11 mouse cellular contexts compared by ENCODE assay signal in the genomic region with DNA sequence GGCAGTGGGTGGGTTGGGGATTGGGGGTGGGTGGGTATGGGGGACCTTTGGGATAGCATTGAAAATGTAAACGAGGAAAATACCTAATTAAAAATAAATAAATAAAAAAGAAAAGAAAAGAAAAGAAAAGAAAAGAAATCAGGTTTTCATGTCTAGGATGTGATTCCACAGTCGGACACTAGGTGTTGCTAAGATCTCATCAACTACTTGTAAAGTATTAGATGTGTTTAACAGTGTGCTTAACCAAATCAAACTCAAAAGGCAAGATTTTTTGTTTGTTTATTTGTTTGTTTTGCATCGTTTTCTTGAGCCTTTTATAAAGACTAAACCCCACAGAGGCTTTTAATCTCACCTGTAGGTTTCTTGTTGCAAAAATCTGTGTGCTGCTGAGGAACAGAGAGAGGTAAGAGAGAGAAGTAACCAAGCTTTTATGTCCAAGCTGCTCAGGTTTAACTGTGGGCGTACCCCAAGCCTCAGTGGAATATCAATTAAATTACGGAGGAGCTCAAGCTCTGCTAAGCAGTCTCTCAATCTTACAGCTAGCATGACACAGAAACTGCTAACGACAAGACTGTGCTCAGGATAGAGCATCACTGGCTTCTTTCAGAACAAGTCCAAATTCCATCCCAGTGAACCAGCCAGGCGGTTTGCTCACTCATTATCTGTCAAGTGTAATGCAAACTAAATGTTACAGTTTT. TPM values are rescaled to one million over a fixed set of nuclear protein-coding genes. Genes with fewer than 3 reads are reported as not detected.
DNase-seq lines count a peak whose midpoint lies in the region; ATAC-seq and TF ChIP-seq lines count a peak whose summit lies in the region.
"Had no signal": no experiment of that assay in that cellular context is flagged by ENCODE, and none has a peak within 500 bp of the region (broad histone marks: within the 10 kb centered on the region; RNA-seq: fewer than 3 reads in every experiment).

No protein-coding gene starts in this region.

- H3K9me3 ChIP-seq in midbrain, embryonic 15.5 days = no peaks in the 10 kb centered on the region
- H3K9me3 ChIP-seq in limb, embryonic 10.5 days (replicated peaks) = no peaks in the 10 kb centered on the region

- no peaks in the 10 kb centered on the region for H3K36me3 ChIP-seq in midbrain, embryonic 15.5 days (replicated peaks)
- no peaks in the 10 kb centered on the region for H3K36me3 ChIP-seq in limb, embryonic 10.5 days

- WGBS in midbrain, embryonic 15.5 days = 35% methylated on average over 7 of the region's 7 CpGs
- WGBS in limb, embryonic 10.5 days = 44% methylated on average over 7 of the region's 7 CpGs

- no peak overlapping the region for H3K27ac ChIP-seq in left cerebral cortex, adult 2 months
- no peak overlapping the region for H3K27ac ChIP-seq in midbrain, embryonic 15.5 days
- H3K27ac ChIP-seq in limb, embryonic 10.5 days = no peak overlapping the region

- no peak overlapping the region for H3K4me3 ChIP-seq in left cerebral cortex, adult 2 months
- no peak overlapping the region for H3K4me3 ChIP-seq in midbrain, embryonic 15.5 days
- no peak overlapping the region for H3K4me3 ChIP-seq in limb, embryonic 10.5 days

- peak; percentile 23 to 35 for DNase-seq in cerebellum, postnatal 10 days
- no peak for DNase-seq in cerebellum, adult 11-12 months
- DNase-seq in left cerebral cortex, adult 2 months (ENCODE audit: extremely low spot score in 1 of 2, low spot score in 2 of 2) = peak; percentile 12 to 14
- DNase-seq in left cerebral cortex, adult 11 months (ENCODE audit: low spot score) = no peak
- DNase-seq in brain, adult 2 months (ENCODE audit: low read depth, low spot score) = peak; percentile 37
- no peak for DNase-seq in limb, embryonic 10.5 days (ENCODE audit: low spot score)
- no peak for DNase-seq in cerebellum, postnatal 4 days (ENCODE audit: low spot score in 2 of 2)
- DNase-seq: lung, postnatal 4 days; thymus, postnatal 25 days had no signal

- intact Hi-C loops in left cerebral cortex, adult 2 months (cut with DNase I) = loop anchor here (2.0 to 10.0 kb wide), 3 partner anchors 655 to 1937 kb away; no protein-coding TSS in a partner anchor

- no peak overlapping the region for H3K4me2 ChIP-seq in midbrain, embryonic 15.5 days

- TF ChIP-seq CTCF in left cerebral cortex, adult 2 months (IDR thresholded peaks at IDR 0.05) = peak; percentile 72

- H3K9ac ChIP-seq in midbrain, embryonic 15.5 days = no peak overlapping the region

- H3K4me1 ChIP-seq in midbrain, embryonic 15.5 days = no peaks in the 10 kb centered on the region
- no peaks in the 10 kb centered on the region for H3K4me1 ChIP-seq in limb, embryonic 10.5 days

- no peaks in the 10 kb centered on the region for H3K27me3 ChIP-seq in midbrain, embryonic 15.5 days (replicated peaks)
- H3K27me3 ChIP-seq in limb, embryonic 10.5 days (ENCODE audit: low read depth, poor library complexity, severe bottlenecking) = no peaks in the 10 kb centered on the region

- peak; percentile 72 for ATAC-seq in midbrain, embryonic 15.5 days (replicated peaks)

RNA-seq across cellular contexts. Expression of a gene that starts 35.3 kb away (rescaled TPM):
- 1 to 10 TPM; 2.6 to 3.2 TPM for total RNA-seq in left cerebral cortex, adult 2 months (2021)
- 0.08 and 0.17 TPM in 2 replicates for polyA plus RNA-seq in midbrain, embryonic 15.5 days (2015; fragmentation: Nextera tagmentation; extraction: Ambion mirVana)
- 0.01 TPM in 1 of 2 replicates, not detected in the other for polyA plus RNA-seq in limb, embryonic 10.5 days (2016; fragmentation: Nextera tagmentation; extraction: Ambion mirVana)
- total RNA-seq: common myeloid progenitor, adult 5-6 weeks had no signal

Comparison
In these comparisons a context has a peak if more than half of its experiments do, and no peak if none do; other contexts are left out.
1. DNase-seq: peak in cerebellum, postnatal 10 days (2 of 2), left cerebral cortex, adult 2 months (2 of 2) and brain, adult 2 months (single experiment); none in cerebellum, adult 11-12 months (single experiment), left cerebral cortex, adult 11 months (single experiment), limb, embryonic 10.5 days (single experiment) and cerebellum, postnatal 4 days (0 of 2).